Mouse (Mus musculus): ENCODE data around the gene Cdk9. TPM values are rescaled to one million over a fixed set of nuclear protein-coding genes. Genes with fewer than 3 reads are reported as not detected.

The Cdk9 gene
- polyA plus RNA-seq (2012; fragmentation: generic; extraction: Trizol), result 112 TPM
- long read RNA-seq, experiment 1, transcript Cdk9-206 (2 exons, 444 nt), result major isoform, 9 of 26 reads
- long read RNA-seq, experiment 1, partial matches to known transcripts, result 13 of 26 reads
- long read RNA-seq, experiment 1, other reads (novel, unspliced or antisense), result 0 of 26 reads
- long read RNA-seq, experiment 2, transcript Cdk9-201 (7 exons, 1,733 nt), result major isoform, 27 of 35 reads
- long read RNA-seq, experiment 2, partial matches to known transcripts, result 4 of 35 reads
- long read RNA-seq, experiment 2, other reads (novel, unspliced or antisense), result 1 of 35 reads

- Histone ChIP-seq H3K79me2 (ENCODE audit: control insufficient read depth, insufficient read depth) (peaks cover 45% of the 10 kb centered on the region), H3K36me3 (ENCODE audit: control insufficient read depth, insufficient read depth) (peaks cover 36% of the 10 kb centered on the region), H3K4me3 (ENCODE audit: insufficient read depth, poor library complexity, severe bottlenecking) (peak within 1 kb of the TSS; percentile 96), H3K27me3 (ENCODE audit: control insufficient read depth, insufficient read depth, insufficient read length) (no peaks in the 10 kb centered on the region), H3K79me3 (ENCODE audit: low read depth) (peaks cover 35% of the 10 kb centered on the region), H3ac (ENCODE audit: control insufficient read depth, insufficient read length, low read depth) (peak within 1 kb of the TSS; percentile 93)
- TF ChIP-seq MYOG (IDR thresholded peaks at IDR 0.05; ENCODE audit: control insufficient read depth, extremely low read depth, insufficient read length), result no peak
- TF ChIP-seq CTCF (IDR thresholded peaks at IDR 0.05; ENCODE audit: control insufficient read depth, insufficient read depth, insufficient read length), result peak; percentile 99
Observed at GRCm38 (mm10) chr2:32712934-32713817, at the start of gene Cdk9. Gene Cdk9, minus strand, starts transcription at chr2:32713076.

GRCm38 (mm10) chr2:32761859-32762258 lies 49.0 kb upstream of the Cdk9 start:
- TF ChIP-seq CTCF (IDR thresholded peaks at IDR 0.05; ENCODE audit: control insufficient read depth, insufficient read depth, insufficient read length) (no peak), CEBPB (IDR thresholded peaks at IDR 0.05; ENCODE audit: low read depth) (no peak), MYOG (IDR thresholded peaks at IDR 0.05; ENCODE audit: control insufficient read depth, extremely low read depth, insufficient read length) (no peak), USF1 (IDR thresholded peaks at IDR 0.05; ENCODE audit: low read depth) (no peak), MAX (IDR thresholded peaks at IDR 0.05) (no peak), MYOD1 (IDR thresholded peaks at IDR 0.05; ENCODE audit: control insufficient read depth, insufficient read length, low read depth) (no peak), FOSL1 (IDR thresholded peaks at IDR 0.05; ENCODE audit: insufficient read depth, low read length, poor library complexity, severe bottlenecking) (no peak)
- peaks cover 10% of the 10 kb centered on the region for H3K36me3 ChIP-seq (ENCODE audit: control insufficient read depth, insufficient read depth)
- H3K4me3 ChIP-seq (ENCODE audit: insufficient read depth, poor library complexity, severe bottlenecking), result no peak overlapping the region
- H3ac ChIP-seq (ENCODE audit: control insufficient read depth, insufficient read length, low read depth), result no peak overlapping the region
- H3K79me3 ChIP-seq (ENCODE audit: low read depth), result no peaks in the 10 kb centered on the region
- no peaks in the 10 kb centered on the region for H3K79me2 ChIP-seq (ENCODE audit: control insufficient read depth, insufficient read depth)
- H3K27me3 ChIP-seq (ENCODE audit: control insufficient read depth, insufficient read depth, insufficient read length), result no peaks in the 10 kb centered on the region

- Histone ChIP-seq H3K36me3 (ENCODE audit: control insufficient read depth, insufficient read depth) (peaks cover 10% of the 10 kb centered on the region), H3K27me3 (ENCODE audit: control insufficient read depth, insufficient read depth, insufficient read length) (no peaks in the 10 kb centered on the region), H3K79me2 (ENCODE audit: control insufficient read depth, insufficient read depth) (no peaks in the 10 kb centered on the region), H3K4me3 (ENCODE audit: insufficient read depth, poor library complexity, severe bottlenecking) (no peak overlapping the region), H3ac (ENCODE audit: control insufficient read depth, insufficient read length, low read depth) (no peak overlapping the region), H3K79me3 (ENCODE audit: low read depth) (no peaks in the 10 kb centered on the region)
- TF ChIP-seq FOSL1 (IDR thresholded peaks at IDR 0.05; ENCODE audit: insufficient read depth, low read length, poor library complexity, severe bottlenecking), result no peak
- no peak for TF ChIP-seq MYOG (IDR thresholded peaks at IDR 0.05; ENCODE audit: control insufficient read depth, extremely low read depth, insufficient read length)
- no peak for TF ChIP-seq CTCF (IDR thresholded peaks at IDR 0.05; ENCODE audit: control insufficient read depth, insufficient read depth, insufficient read length)
- no peak for TF ChIP-seq MYOD1 (IDR thresholded peaks at IDR 0.05; ENCODE audit: control insufficient read depth, insufficient read length, low read depth)
- TF ChIP-seq CEBPB (IDR thresholded peaks at IDR 0.05; ENCODE audit: low read depth), result no peak
- TF ChIP-seq MAX (IDR thresholded peaks at IDR 0.05), result no peak
- no peak for TF ChIP-seq USF1 (IDR thresholded peaks at IDR 0.05; ENCODE audit: low read depth)
Observed at GRCm38 (mm10) chr2:32761361-32761760, 48.5 kb upstream of the Cdk9 start.

- Histone ChIP-seq H3K79me3 (ENCODE audit: low read depth) (no peaks in the 10 kb centered on the region), H3K27me3 (ENCODE audit: control insufficient read depth, insufficient read depth, insufficient read length) (no peaks in the 10 kb centered on the region), H3K79me2 (ENCODE audit: control insufficient read depth, insufficient read depth) (no peaks in the 10 kb centered on the region), H3K36me3 (ENCODE audit: control insufficient read depth, insufficient read depth) (peaks cover 10% of the 10 kb centered on the region), H3ac (ENCODE audit: control insufficient read depth, insufficient read length, low read depth) (no peak overlapping the region), H3K4me3 (ENCODE audit: insufficient read depth, poor library complexity, severe bottlenecking) (no peak overlapping the region)
- TF ChIP-seq USF1 (IDR thresholded peaks at IDR 0.05; ENCODE audit: low read depth) (no peak), MYOG (IDR thresholded peaks at IDR 0.05; ENCODE audit: control insufficient read depth, extremely low read depth, insufficient read length) (no peak), MYOD1 (IDR thresholded peaks at IDR 0.05; ENCODE audit: control insufficient read depth, insufficient read length, low read depth) (no peak), FOSL1 (IDR thresholded peaks at IDR 0.05; ENCODE audit: insufficient read depth, low read length, poor library complexity, severe bottlenecking) (no peak), CTCF (IDR thresholded peaks at IDR 0.05; ENCODE audit: control insufficient read depth, insufficient read depth, insufficient read length) (no peak), CEBPB (IDR thresholded peaks at IDR 0.05; ENCODE audit: low read depth) (no peak), MAX (IDR thresholded peaks at IDR 0.05) (no peak)
Observed at GRCm38 (mm10) chr2:32759001-32759400, 46.1 kb upstream of the Cdk9 start.

GRCm38 (mm10) chr2:32758503-32758902 lies 45.6 kb upstream of the Cdk9 start:
- Histone ChIP-seq H3ac (ENCODE audit: control insufficient read depth, insufficient read length, low read depth) (no peak overlapping the region), H3K79me3 (ENCODE audit: low read depth) (no peaks in the 10 kb centered on the region), H3K79me2 (ENCODE audit: control insufficient read depth, insufficient read depth) (no peaks in the 10 kb centered on the region), H3K4me3 (ENCODE audit: insufficient read depth, poor library complexity, severe bottlenecking) (no peak overlapping the region), H3K36me3 (ENCODE audit: control insufficient read depth, insufficient read depth) (peaks cover 10% of the 10 kb centered on the region), H3K27me3 (ENCODE audit: control insufficient read depth, insufficient read depth, insufficient read length) (no peaks in the 10 kb centered on the region)
- no peak for TF ChIP-seq MAX (IDR thresholded peaks at IDR 0.05)
- no peak for TF ChIP-seq MYOD1 (IDR thresholded peaks at IDR 0.05; ENCODE audit: control insufficient read depth, insufficient read length, low read depth)
- no peak for TF ChIP-seq FOSL1 (IDR thresholded peaks at IDR 0.05; ENCODE audit: insufficient read depth, low read length, poor library complexity, severe bottlenecking)
- no peak for TF ChIP-seq MYOG (IDR thresholded peaks at IDR 0.05; ENCODE audit: control insufficient read depth, extremely low read depth, insufficient read length)
- no peak for TF ChIP-seq CEBPB (IDR thresholded peaks at IDR 0.05; ENCODE audit: low read depth)
- no peak for TF ChIP-seq CTCF (IDR thresholded peaks at IDR 0.05; ENCODE audit: control insufficient read depth, insufficient read depth, insufficient read length)
- no peak for TF ChIP-seq USF1 (IDR thresholded peaks at IDR 0.05; ENCODE audit: low read depth)
